Mouse (Mus musculus): ENCODE data around the gene Mrpl47. TPM values are rescaled to one million over a fixed set of nuclear protein-coding genes. Genes with fewer than 3 reads are reported as not detected.
"Not testable (repeated sequence)": the region's sequence is repeated elsewhere in the genome, so short reads cannot be mapped to it uniquely, and the experiment has no call there.

Gene Mrpl47
- 30.2 and 33.2 TPM in 2 replicates for polyA plus RNA-seq (2015; fragmentation: Nextera tagmentation; extraction: Ambion mirVana)

- H3K9ac ChIP-seq: peak within 1 kb of the TSS; percentile 90
- under 1% methylated on average over 31 of the region's 31 CpGs for WGBS
- peaks cover 35% of the 10 kb centered on the region for H3K36me3 ChIP-seq
Observed at GRCm38 (mm10) chr3:32737172-32737655, at the start of gene Mrpl47. TSS of gene Mrpl47 (minus strand) at chr3:32737605.

GRCm38 (mm10) chr3:32770781-32771180, 33.4 kb upstream of the Mrpl47 start:
- no peak overlapping the region for H3K4me2 ChIP-seq (replicated peaks)
- H3K27ac ChIP-seq: no peak overlapping the region
- no peaks in the 10 kb centered on the region for H3K36me3 ChIP-seq
- no peaks in the 10 kb centered on the region for H3K9me3 ChIP-seq
- H3K27me3 ChIP-seq: no peaks in the 10 kb centered on the region
- H3K4me1 ChIP-seq: no peaks in the 10 kb centered on the region
- ATAC-seq (ENCODE audit: low FRiP score, low read depth): no peak
- H3K9ac ChIP-seq: no peak overlapping the region
- no peak overlapping the region for H3K4me3 ChIP-seq
- WGBS: 86% methylated on average over 2 of the region's 2 CpGs

More at GRCm38 (mm10) chr3:32737172-32737655, at the start of gene Mrpl47:
- no peaks in the 10 kb centered on the region for H3K27me3 ChIP-seq
- H3K4me2 ChIP-seq (replicated peaks): peak within 1 kb of the TSS; percentile 74
- H3K4me3 ChIP-seq: peak within 1 kb of the TSS; percentile 90
- H3K27ac ChIP-seq: peak within 1 kb of the TSS; percentile 70; the same call in 1 of the 2 replicates
- H3K9me3 ChIP-seq: no peaks in the 10 kb centered on the region
- H3K4me1 ChIP-seq: peaks cover 19% of the 10 kb centered on the region
- peak; percentile 58 for ATAC-seq (ENCODE audit: low FRiP score, low read depth)

- no peaks in the 10 kb centered on the region for H3K4me1 ChIP-seq
- H3K9ac ChIP-seq: no peak overlapping the region
- no peak overlapping the region for H3K27ac ChIP-seq
- H3K36me3 ChIP-seq: no peaks in the 10 kb centered on the region
- no peak for ATAC-seq (ENCODE audit: low FRiP score, low read depth)
- no peak overlapping the region for H3K4me3 ChIP-seq
- H3K9me3 ChIP-seq: no peaks in the 10 kb centered on the region
- no peak overlapping the region for H3K4me2 ChIP-seq (replicated peaks)
- 40% methylated on average over 7 of the region's 7 CpGs for WGBS
- no peaks in the 10 kb centered on the region for H3K27me3 ChIP-seq
Observed at GRCm38 (mm10) chr3:32763902-32764301, 26.5 kb upstream of the Mrpl47 start.

- ATAC-seq (ENCODE audit: low FRiP score, low read depth): no peak
- WGBS: 55% methylated on average over 8 of the region's 8 CpGs
- Histone ChIP-seq H3K36me3 (no peaks in the 10 kb centered on the region), H3K9ac (no peak overlapping the region), H3K4me1 (no peaks in the 10 kb centered on the region), H3K4me3 (no peak overlapping the region), H3K9me3 (no peaks in the 10 kb centered on the region), H3K27me3 (no peaks in the 10 kb centered on the region), H3K4me2 (replicated peaks) (no peak overlapping the region), H3K27ac (no peak overlapping the region)
Observed at GRCm38 (mm10) chr3:32762962-32763361, 25.6 kb upstream of the Mrpl47 start.

- Histone ChIP-seq H3K36me3 (peaks cover 11% of the 10 kb centered on the region; the same call in 1 of the 2 replicates), H3K9ac (no peak overlapping the region), H3K4me2 (replicated peaks) (no peak overlapping the region), H3K4me1 (no peaks in the 10 kb centered on the region), H3K27me3 (no peaks in the 10 kb centered on the region), H3K27ac (no peak overlapping the region), H3K4me3 (no peak overlapping the region), H3K9me3 (no peaks in the 10 kb centered on the region)
- WGBS: 72% methylated on average over 5 of the region's 5 CpGs
- ATAC-seq (ENCODE audit: low FRiP score, low read depth): no peak
Observed at GRCm38 (mm10) chr3:32759212-32759611, 21.8 kb upstream of the Mrpl47 start.

DNA sequence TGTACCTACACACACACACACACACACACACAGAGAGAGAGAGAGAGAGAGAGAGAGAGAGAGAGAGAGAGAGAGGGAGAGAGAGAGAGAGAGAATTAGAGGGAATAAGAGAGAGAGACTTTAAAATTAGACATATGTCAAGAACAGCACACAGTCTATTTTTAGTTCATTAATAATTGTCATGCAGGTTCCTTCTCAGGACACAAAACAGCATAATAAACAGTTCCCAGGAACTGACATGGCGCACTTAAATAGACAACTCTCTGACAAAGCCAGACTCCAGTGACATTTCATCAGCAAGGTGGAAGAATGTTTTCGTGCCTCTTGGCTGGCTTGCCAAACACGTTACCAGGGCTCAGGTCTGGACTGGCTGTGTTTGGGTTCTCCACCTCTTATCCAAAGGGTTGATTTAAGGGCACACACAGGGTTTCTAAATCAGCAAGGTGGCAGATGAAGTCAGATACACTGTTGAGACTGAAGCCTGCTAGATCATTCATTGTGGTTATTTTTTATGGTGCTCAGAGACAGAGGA, 17.0 kb upstream of the Mrpl47 start:
- H3K9me3 ChIP-seq: no peaks in the 10 kb centered on the region
- no peaks in the 10 kb centered on the region for H3K27me3 ChIP-seq
- H3K9ac ChIP-seq: no peak overlapping the region
- no peaks in the 10 kb centered on the region for H3K4me1 ChIP-seq
- no peak for ATAC-seq (ENCODE audit: low FRiP score, low read depth)
- WGBS: 91% methylated on average over 3 of the region's 3 CpGs
- H3K36me3 ChIP-seq: peaks cover 55% of the 10 kb centered on the region
- H3K4me2 ChIP-seq (replicated peaks): no peak overlapping the region
- no peak overlapping the region for H3K27ac ChIP-seq
- H3K4me3 ChIP-seq: no peak overlapping the region

- H3K9ac ChIP-seq: no peak overlapping the region
- WGBS: 93% methylated on average over 4 of the region's 4 CpGs
- no peaks in the 10 kb centered on the region for H3K4me1 ChIP-seq
- no peak overlapping the region for H3K4me2 ChIP-seq (replicated peaks)
- peaks cover 83% of the 10 kb centered on the region for H3K36me3 ChIP-seq
- ATAC-seq (ENCODE audit: low FRiP score, low read depth): no peak
- H3K27ac ChIP-seq: no peak overlapping the region
- no peak overlapping the region for H3K4me3 ChIP-seq
- H3K9me3 ChIP-seq: no peaks in the 10 kb centered on the region
- H3K27me3 ChIP-seq: no peaks in the 10 kb centered on the region
Observed at GRCm38 (mm10) chr3:32749820-32750579, 12.6 kb upstream of the Mrpl47 start.

GRCm38 (mm10) chr3:32748384-32748783, 11.0 kb upstream of the Mrpl47 start:
- Histone ChIP-seq H3K9ac (no peak overlapping the region), H3K4me3 (no peak overlapping the region), H3K4me2 (replicated peaks) (no peak overlapping the region), H3K27ac (no peak overlapping the region), H3K9me3 (no peaks in the 10 kb centered on the region), H3K4me1 (no peaks in the 10 kb centered on the region), H3K27me3 (no peaks in the 10 kb centered on the region), H3K36me3 (peaks cover 84% of the 10 kb centered on the region)
- ATAC-seq (ENCODE audit: low FRiP score, low read depth): no peak
- WGBS: 89% methylated on average over 9 of the region's 9 CpGs

- ATAC-seq (ENCODE audit: low FRiP score, low read depth); H3K9me3 ChIP-seq; H3K27me3 ChIP-seq; H3K4me2 ChIP-seq (replicated peaks); H3K4me1 ChIP-seq; H3K9ac ChIP-seq; H3K27ac ChIP-seq; H3K4me3 ChIP-seq: not testable (repeated sequence)
- peaks cover 80% of the 10 kb centered on the region for H3K36me3 ChIP-seq
Observed at GRCm38 (mm10) chr3:32745426-32745825, 8.0 kb upstream of the Mrpl47 start.

DNA sequence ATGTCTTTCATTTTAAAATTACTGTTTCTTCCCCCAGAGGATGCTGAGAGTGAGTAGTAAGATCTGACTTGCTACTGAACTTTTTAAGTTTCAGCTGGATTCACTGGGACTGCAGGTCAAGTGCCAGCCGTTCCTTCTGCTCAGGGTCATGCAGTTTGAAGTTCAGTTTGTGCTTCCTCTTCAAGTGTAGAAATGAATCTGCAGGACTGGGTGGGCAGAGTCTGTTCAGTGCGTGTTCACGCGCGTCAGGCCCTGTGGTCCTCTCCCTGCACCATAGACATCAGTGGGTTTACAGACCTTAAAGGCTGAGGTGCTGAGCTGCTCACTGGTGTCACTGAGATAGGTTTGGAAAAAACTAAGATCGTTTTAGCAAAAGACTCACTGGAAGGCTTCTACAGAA, 7.6 kb upstream of the Mrpl47 start:
- no peaks in the 10 kb centered on the region for H3K9me3 ChIP-seq
- H3K36me3 ChIP-seq: peaks cover 76% of the 10 kb centered on the region
- ATAC-seq (ENCODE audit: low FRiP score, low read depth): no peak
- no peak overlapping the region for H3K27ac ChIP-seq
- 91% methylated on average over 6 of the region's 6 CpGs for WGBS
- H3K4me2 ChIP-seq (replicated peaks): no peak overlapping the region
- no peaks in the 10 kb centered on the region for H3K27me3 ChIP-seq
- H3K9ac ChIP-seq: no peak overlapping the region
- H3K4me3 ChIP-seq: no peak overlapping the region
- H3K4me1 ChIP-seq: no peaks in the 10 kb centered on the region

- no peaks in the 10 kb centered on the region for H3K27me3 ChIP-seq
- ATAC-seq (ENCODE audit: low FRiP score, low read depth): no peak
- H3K9me3 ChIP-seq: no peaks in the 10 kb centered on the region
- no peak overlapping the region for H3K4me2 ChIP-seq (replicated peaks)
- no peak overlapping the region for H3K4me3 ChIP-seq
- no peak overlapping the region for H3K9ac ChIP-seq
- H3K36me3 ChIP-seq: peaks cover 60% of the 10 kb centered on the region
- WGBS: 93% methylated on average over 2 of the region's 2 CpGs
- no peak overlapping the region for H3K27ac ChIP-seq
- peaks cover 12% of the 10 kb centered on the region for H3K4me1 ChIP-seq
Observed at GRCm38 (mm10) chr3:32742276-32742780, 4.9 kb upstream of the Mrpl47 start.

- H3K4me1 ChIP-seq: peaks cover 19% of the 10 kb centered on the region
- no peak for ATAC-seq (ENCODE audit: low FRiP score, low read depth)
- H3K27ac ChIP-seq: no peak overlapping the region
- 96% methylated on average over 5 of the region's 5 CpGs for WGBS
- H3K4me2 ChIP-seq (replicated peaks): peak overlapping the region; percentile 74; the same call in 1 of the 2 replicates
- H3K27me3 ChIP-seq: no peaks in the 10 kb centered on the region
- H3K9ac ChIP-seq: no peak overlapping the region
- H3K9me3 ChIP-seq: no peaks in the 10 kb centered on the region
- peak overlapping the region; percentile 90; the same call in 1 of the 2 replicates for H3K4me3 ChIP-seq
- H3K36me3 ChIP-seq: peaks cover 35% of the 10 kb centered on the region
Observed at GRCm38 (mm10) chr3:32738549-32738948, 1.1 kb upstream of the Mrpl47 start.

All from limb, embryonic 13.5 days (tissue).